Mouse (Mus musculus) cortical plate, adult 2 months (tissue): ENCODE data around the gene Tmem104. TPM values are rescaled to one million over a fixed set of nuclear protein-coding genes. Genes with fewer than 3 reads are reported as not detected.

Source experiments
- H3K27ac ChIP-seq: fragments of 200-500 bp; 2 replicates; pipeline ENCODE4 v1.5.1; 2012; ENCODE audit warnings: low read length, control low read depth, inconsistent platforms; ENCODE audit not compliant: insufficient read depth
- H3K4me1 ChIP-seq: fragments of 200-500 bp; 2 replicates; pipeline ENCODE4 v1.6.1; 2011; ENCODE audit warnings: low read length; ENCODE audit not compliant: control insufficient read depth, insufficient read depth
- H3K4me3 ChIP-seq: fragments of 200-500 bp; 2 replicates; pipeline ENCODE4 v1.5.1; 2011; ENCODE audit warnings: mild to moderate bottlenecking, low read length, control low read depth; ENCODE audit not compliant: insufficient read depth
- CTCF ChIP-seq: fragments of 200-500 bp; IDR thresholded peaks from 2 replicates; pipeline ENCODE4 v1.5.1; 2011; ENCODE audit warnings: mild to moderate bottlenecking, control low read depth, low read length; ENCODE audit not compliant: insufficient read depth; ENCODE audit errors: extremely low read depth
- POLR2A ChIP-seq: fragments of 200-500 bp; IDR thresholded peaks from 2 replicates; pipeline ENCODE4 v1.6.1; 2011; ENCODE audit warnings: mild to moderate bottlenecking, low read length, control low read depth; ENCODE audit not compliant: insufficient read depth; ENCODE audit errors: extremely low read depth
- polyA plus RNA-seq: library from polyadenylated mRNA; depleted of rRNA; stranded (reverse); fragments of >200 nt; gene quantifications from 2 replicates; pipeline ENCODE4 v1.2.3, GENCODE M21; 2012

Tmem104 gene
- polyA plus RNA-seq, 1 experiment, result 10.3 TPM

DNA sequence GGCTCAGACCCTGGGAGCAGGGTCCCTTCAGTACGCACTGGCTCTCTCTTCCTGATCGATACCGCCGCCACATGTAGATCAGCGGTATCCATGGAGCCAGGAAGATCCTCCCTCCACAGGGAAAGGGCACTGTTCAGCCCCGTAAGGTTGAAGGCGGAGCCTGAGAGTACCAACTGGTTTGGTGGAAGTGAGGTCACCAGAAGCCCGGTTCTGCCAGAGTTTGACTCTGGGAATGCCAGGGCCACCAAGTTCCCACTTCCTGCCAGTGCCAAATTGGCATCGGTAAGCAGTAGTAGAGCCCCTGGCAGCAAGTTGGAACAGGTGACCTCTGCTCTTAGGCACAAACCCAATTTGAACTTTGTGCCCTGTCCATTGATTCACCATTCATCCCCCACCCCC lies 22.3 kb upstream of the Tmem104 start:
- H3K4me1 ChIP-seq, result no peaks in the 10 kb centered on the region
- peak overlapping the region; percentile 57 for H3K4me3 ChIP-seq
- TF ChIP-seq CTCF (no peak), POLR2A (no peak)
- peak overlapping the region; percentile 32; the same call in 1 of the 2 replicates for H3K27ac ChIP-seq

GRCm38 (mm10) chr11:115166776-115167175 lies 20.5 kb upstream of the Tmem104 start:
- TF ChIP-seq CTCF (no peak), POLR2A (no peak)
- Histone ChIP-seq H3K4me1 (no peaks in the 10 kb centered on the region), H3K27ac (no peak overlapping the region), H3K4me3 (no peak overlapping the region)

- Histone ChIP-seq H3K4me1 (no peaks in the 10 kb centered on the region), H3K4me3 (no peak overlapping the region), H3K27ac (no peak overlapping the region)
- no peak for TF ChIP-seq POLR2A
These were observed 19.5 kb upstream of the Tmem104 start for GRCm38 (mm10) chr11:115167631-115168249.

GRCm38 (mm10) chr11:115169430-115169829 lies 17.9 kb upstream of the Tmem104 start:
- Histone ChIP-seq H3K27ac (no peak overlapping the region), H3K4me1 (no peaks in the 10 kb centered on the region), H3K4me3 (no peak overlapping the region)
- TF ChIP-seq POLR2A, result no peak
- TF ChIP-seq CTCF, result no peak

DNA sequence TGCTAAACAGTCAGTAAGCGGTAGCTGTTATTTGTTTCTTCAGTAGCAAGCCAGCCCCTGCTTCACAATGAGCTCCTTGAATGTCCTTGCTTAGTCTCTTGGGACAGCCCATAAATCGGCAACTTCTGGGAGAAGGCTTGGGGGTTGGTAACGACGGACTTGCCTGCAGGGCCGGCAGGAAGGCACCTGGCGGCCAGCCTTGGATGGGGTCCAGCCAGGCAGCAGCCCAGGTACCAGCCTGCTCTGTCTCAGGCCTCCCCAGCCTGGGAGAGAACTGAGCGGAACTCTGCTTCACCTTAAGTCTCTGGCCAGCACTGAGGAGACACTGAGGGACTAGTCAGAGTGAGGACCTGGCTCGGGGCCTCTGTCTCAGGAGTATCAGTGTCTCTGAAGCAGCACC lies 16.2 kb upstream of the Tmem104 start:
- TF ChIP-seq CTCF (no peak), POLR2A (no peak)
- no peaks in the 10 kb centered on the region for H3K4me1 ChIP-seq
- H3K27ac ChIP-seq, result no peak overlapping the region
- no peak overlapping the region for H3K4me3 ChIP-seq

DNA sequence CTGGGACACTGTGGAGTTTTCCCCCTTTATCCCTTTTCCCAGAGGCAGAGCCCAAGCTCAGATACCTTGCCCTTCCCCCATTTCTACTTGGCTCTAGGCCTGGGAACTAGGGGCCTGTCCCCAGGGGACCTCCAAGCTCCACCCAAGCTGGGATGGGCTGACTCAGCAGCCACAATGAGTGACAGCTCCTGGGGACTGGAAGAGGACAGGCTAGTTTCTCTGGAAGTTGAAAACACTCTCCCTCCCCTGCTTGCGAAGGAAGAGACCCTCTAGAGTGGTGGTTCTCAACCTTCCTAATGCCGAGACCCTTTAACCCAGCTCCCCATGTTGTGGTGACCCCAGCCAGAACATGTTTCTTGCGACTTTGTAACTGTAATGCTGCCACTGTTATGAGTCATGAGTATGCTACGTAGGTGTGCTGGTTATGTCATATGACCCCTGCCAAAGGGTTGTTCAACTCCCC lies 14.4 kb upstream of the Tmem104 start:
- no peaks in the 10 kb centered on the region for H3K4me1 ChIP-seq
- no peak overlapping the region for H3K4me3 ChIP-seq
- TF ChIP-seq CTCF (no peak), POLR2A (no peak)
- no peak overlapping the region for H3K27ac ChIP-seq

DNA sequence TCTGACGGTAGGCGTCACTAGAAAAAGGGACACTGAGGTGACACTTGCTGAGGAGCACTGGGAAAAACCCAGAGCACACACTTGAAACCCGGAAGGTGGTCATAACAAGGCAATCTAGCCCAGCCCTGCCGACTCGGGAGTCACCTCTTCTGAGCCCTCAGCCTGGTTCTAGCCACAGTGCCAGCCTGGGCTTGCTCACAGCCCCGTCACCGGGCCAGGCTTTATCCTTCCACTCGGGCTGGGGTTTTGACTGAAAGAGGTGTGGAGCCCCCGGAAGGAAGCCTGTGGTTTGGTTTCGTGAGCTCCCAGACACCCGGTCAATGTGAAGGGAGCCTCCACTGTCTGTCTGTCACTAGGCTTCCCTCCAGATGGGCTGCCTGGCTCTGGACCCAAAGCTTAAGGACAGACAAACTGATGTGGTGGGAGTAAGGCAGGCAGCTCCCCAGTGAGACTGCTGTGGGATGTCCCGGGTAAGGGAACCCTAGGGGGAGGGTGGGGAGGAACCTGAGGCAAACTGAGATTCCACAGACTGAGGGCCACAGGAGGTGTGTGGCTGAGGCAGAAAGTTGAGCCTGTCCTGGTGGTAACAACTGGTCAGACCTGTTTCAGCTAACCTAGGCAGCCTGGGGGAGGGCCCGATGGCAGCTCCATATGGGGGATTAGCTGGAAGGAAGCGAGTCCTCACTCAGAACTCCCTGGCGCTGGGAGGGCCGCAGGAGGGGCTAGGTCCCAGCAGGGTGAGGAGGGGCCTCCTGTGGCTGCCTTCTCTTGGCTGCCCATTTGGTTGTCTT lies 13.5 kb upstream of the Tmem104 start:
- Histone ChIP-seq H3K4me1 (no peaks in the 10 kb centered on the region), H3K4me3 (no peak overlapping the region), H3K27ac (no peak overlapping the region)
- TF ChIP-seq CTCF (no peak), POLR2A (no peak)

- H3K4me3 ChIP-seq, result no peak overlapping the region
- no peak overlapping the region for H3K27ac ChIP-seq
- no peaks in the 10 kb centered on the region for H3K4me1 ChIP-seq
- TF ChIP-seq POLR2A, result no peak
- TF ChIP-seq CTCF, result no peak
These were observed 10.7 kb upstream of the Tmem104 start for GRCm38 (mm10) chr11:115176399-115177190.

GRCm38 (mm10) chr11:115177559-115178195 lies 9.6 kb upstream of the Tmem104 start:
- TF ChIP-seq POLR2A (no peak), CTCF (no peak)
- Histone ChIP-seq H3K27ac (no peak overlapping the region), H3K4me1 (no peaks in the 10 kb centered on the region), H3K4me3 (no peak overlapping the region)
